Mouse (Mus musculus): Measurements from ENCODE around the gene Grin2a. TPM values are rescaled to one million over a fixed set of nuclear protein-coding genes. Genes with fewer than 3 reads are reported as not detected.

Gene Grin2a
- polyA plus RNA-seq, 1 experiment from 2014 or later = 1.0 TPM

- no peak for DNase-seq (ENCODE audit: low spot score)
- H3K36me3 ChIP-seq (ENCODE audit: control insufficient read depth, insufficient read depth, low read length) = no peaks in the 10 kb centered on the region
- no peak overlapping the region for H3K9ac ChIP-seq (ENCODE audit: low read depth, low read length)
- H3K4me2 ChIP-seq (ENCODE audit: low read depth, low read length) = no peak overlapping the region
- no peak for ATAC-seq (ENCODE audit: low read depth)
- no peaks in the 10 kb centered on the region for H3K9me3 ChIP-seq (ENCODE audit: control insufficient read depth, low read length)
- H3K27ac ChIP-seq (replicated peaks; ENCODE audit: low read depth, low read length) = no peak overlapping the region
- H3K4me3 ChIP-seq (ENCODE audit: low read depth, low read length) = no peak overlapping the region
- WGBS = 68% methylated on average over 2 of the region's 2 CpGs
- H3K4me1 ChIP-seq (ENCODE audit: control insufficient read depth, insufficient read depth, low read length) = no peaks in the 10 kb centered on the region
- no peaks in the 10 kb centered on the region for H3K27me3 ChIP-seq (replicated peaks; ENCODE audit: control insufficient read depth, insufficient read depth, low read length)
Observed at GRCm38 (mm10) chr16:9697141-9697540, 298.2 kb downstream of the Grin2a start.

- ATAC-seq (ENCODE audit: low read depth) = no peak
- H3K36me3 ChIP-seq (ENCODE audit: control insufficient read depth, insufficient read depth, low read length) = no peaks in the 10 kb centered on the region
- H3K4me1 ChIP-seq (ENCODE audit: control insufficient read depth, insufficient read depth, low read length) = no peaks in the 10 kb centered on the region
- no peaks in the 10 kb centered on the region for H3K27me3 ChIP-seq (replicated peaks; ENCODE audit: control insufficient read depth, insufficient read depth, low read length)
- no peaks in the 10 kb centered on the region for H3K9me3 ChIP-seq (ENCODE audit: control insufficient read depth, low read length)
- H3K27ac ChIP-seq (replicated peaks; ENCODE audit: low read depth, low read length) = no peak overlapping the region
- 80% methylated on average over 4 of the region's 4 CpGs for WGBS
- no peak overlapping the region for H3K4me3 ChIP-seq (ENCODE audit: low read depth, low read length)
- no peak overlapping the region for H3K9ac ChIP-seq (ENCODE audit: low read depth, low read length)
- H3K4me2 ChIP-seq (ENCODE audit: low read depth, low read length) = no peak overlapping the region
- no peak for DNase-seq (ENCODE audit: low spot score)
Observed at GRCm38 (mm10) chr16:9694081-9694480, 301.3 kb downstream of the Grin2a start.

- 6% methylated on average over 1 of the region's 1 CpGs for WGBS
- no peak for ATAC-seq (ENCODE audit: low read depth)
- no peaks in the 10 kb centered on the region for H3K27me3 ChIP-seq (replicated peaks; ENCODE audit: control insufficient read depth, insufficient read depth, low read length)
Observed at GRCm38 (mm10) chr16:9688523-9689140, 306.7 kb downstream of the Grin2a start.

GRCm38 (mm10) chr16:9680572-9680971, 314.8 kb downstream of the Grin2a start:
- WGBS = 83% methylated on average over 4 of the region's 4 CpGs
- H3K4me3 ChIP-seq (ENCODE audit: low read depth, low read length) = no peak overlapping the region
- DNase-seq (ENCODE audit: low spot score) (no peak), ATAC-seq (ENCODE audit: low read depth) (no peak)
- H3K4me1 ChIP-seq (ENCODE audit: control insufficient read depth, insufficient read depth, low read length) = no peaks in the 10 kb centered on the region
- no peak overlapping the region for H3K4me2 ChIP-seq (ENCODE audit: low read depth, low read length)
- no peaks in the 10 kb centered on the region for H3K27me3 ChIP-seq (replicated peaks; ENCODE audit: control insufficient read depth, insufficient read depth, low read length)
- H3K36me3 ChIP-seq (ENCODE audit: control insufficient read depth, insufficient read depth, low read length) = no peaks in the 10 kb centered on the region
- H3K9me3 ChIP-seq (ENCODE audit: control insufficient read depth, low read length) = no peaks in the 10 kb centered on the region
- no peak overlapping the region for H3K27ac ChIP-seq (replicated peaks; ENCODE audit: low read depth, low read length)
- no peak overlapping the region for H3K9ac ChIP-seq (ENCODE audit: low read depth, low read length)

More at GRCm38 (mm10) chr16:9688523-9689140, 306.7 kb downstream of the Grin2a start:
- Histone ChIP-seq H3K9ac (ENCODE audit: low read depth, low read length) (no peak overlapping the region), H3K4me3 (ENCODE audit: low read depth, low read length) (no peak overlapping the region), H3K36me3 (ENCODE audit: control insufficient read depth, insufficient read depth, low read length) (no peaks in the 10 kb centered on the region), H3K9me3 (ENCODE audit: control insufficient read depth, low read length) (no peaks in the 10 kb centered on the region), H3K4me1 (ENCODE audit: control insufficient read depth, insufficient read depth, low read length) (no peaks in the 10 kb centered on the region), H3K27ac (replicated peaks; ENCODE audit: low read depth, low read length) (no peak overlapping the region), H3K4me2 (ENCODE audit: low read depth, low read length) (no peak overlapping the region)
- DNase-seq (ENCODE audit: low spot score) = no peak

- DNase-seq (ENCODE audit: low spot score) (no peak), ATAC-seq (ENCODE audit: low read depth) (no peak)
- Histone ChIP-seq H3K36me3 (ENCODE audit: control insufficient read depth, insufficient read depth, low read length) (no peaks in the 10 kb centered on the region), H3K4me2 (ENCODE audit: low read depth, low read length) (no peak overlapping the region), H3K4me3 (ENCODE audit: low read depth, low read length) (no peak overlapping the region), H3K27ac (replicated peaks; ENCODE audit: low read depth, low read length) (no peak overlapping the region), H3K9me3 (ENCODE audit: control insufficient read depth, low read length) (no peaks in the 10 kb centered on the region), H3K27me3 (replicated peaks; ENCODE audit: control insufficient read depth, insufficient read depth, low read length) (no peaks in the 10 kb centered on the region), H3K9ac (ENCODE audit: low read depth, low read length) (no peak overlapping the region), H3K4me1 (ENCODE audit: control insufficient read depth, insufficient read depth, low read length) (no peaks in the 10 kb centered on the region)
- 41% methylated on average over 5 of the region's 5 CpGs for WGBS
Observed at GRCm38 (mm10) chr16:9679994-9680393, 315.4 kb downstream of the Grin2a start.

GRCm38 (mm10) chr16:9678750-9679149, 316.6 kb downstream of the Grin2a start:
- no peaks in the 10 kb centered on the region for H3K36me3 ChIP-seq (ENCODE audit: control insufficient read depth, insufficient read depth, low read length)
- no peak overlapping the region for H3K4me2 ChIP-seq (ENCODE audit: low read depth, low read length)
- DNase-seq (ENCODE audit: low spot score) = no peak
- WGBS = 70% methylated on average over 7 of the region's 7 CpGs
- no peaks in the 10 kb centered on the region for H3K4me1 ChIP-seq (ENCODE audit: control insufficient read depth, insufficient read depth, low read length)
- no peak overlapping the region for H3K4me3 ChIP-seq (ENCODE audit: low read depth, low read length)
- no peak overlapping the region for H3K9ac ChIP-seq (ENCODE audit: low read depth, low read length)
- no peak overlapping the region for H3K27ac ChIP-seq (replicated peaks; ENCODE audit: low read depth, low read length)
- H3K9me3 ChIP-seq (ENCODE audit: control insufficient read depth, low read length) = no peaks in the 10 kb centered on the region
- no peak for ATAC-seq (ENCODE audit: low read depth)
- H3K27me3 ChIP-seq (replicated peaks; ENCODE audit: control insufficient read depth, insufficient read depth, low read length) = no peaks in the 10 kb centered on the region

GRCm38 (mm10) chr16:9672390-9672789, 323.0 kb downstream of the Grin2a start:
- H3K9ac ChIP-seq (ENCODE audit: low read depth, low read length) = no peak overlapping the region
- no peaks in the 10 kb centered on the region for H3K9me3 ChIP-seq (ENCODE audit: control insufficient read depth, low read length)
- no peaks in the 10 kb centered on the region for H3K27me3 ChIP-seq (replicated peaks; ENCODE audit: control insufficient read depth, insufficient read depth, low read length)
- H3K4me3 ChIP-seq (ENCODE audit: low read depth, low read length) = no peak overlapping the region
- WGBS = 67% methylated on average over 2 of the region's 2 CpGs
- ATAC-seq (ENCODE audit: low read depth) (no peak), DNase-seq (ENCODE audit: low spot score) (no peak)
- H3K36me3 ChIP-seq (ENCODE audit: control insufficient read depth, insufficient read depth, low read length) = no peaks in the 10 kb centered on the region
- H3K27ac ChIP-seq (replicated peaks; ENCODE audit: low read depth, low read length) = no peak overlapping the region
- H3K4me2 ChIP-seq (ENCODE audit: low read depth, low read length) = no peak overlapping the region
- H3K4me1 ChIP-seq (ENCODE audit: control insufficient read depth, insufficient read depth, low read length) = no peaks in the 10 kb centered on the region

DNA sequence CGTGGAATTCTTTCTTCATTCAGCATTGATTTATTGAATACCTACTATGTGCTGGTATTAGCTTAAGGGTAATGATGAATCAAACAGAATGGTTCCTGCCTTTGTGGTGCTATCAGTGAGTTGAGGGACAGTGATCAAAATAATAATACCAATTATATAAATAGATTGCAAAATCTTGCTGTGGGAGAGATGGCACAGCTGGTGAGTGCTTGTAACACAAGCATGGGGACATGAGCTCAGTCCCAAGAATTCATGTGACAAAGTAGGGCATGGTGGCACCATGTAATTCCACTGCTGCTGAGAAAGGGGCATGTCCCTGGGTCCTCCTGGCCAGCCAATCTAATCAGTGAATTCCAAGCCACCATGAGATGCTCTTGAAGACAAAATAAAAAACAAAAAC, 324.1 kb downstream of the Grin2a start:
- ATAC-seq (ENCODE audit: low read depth) = no peak
- WGBS = 83% methylated on average over 1 of the region's 1 CpGs
- H3K36me3 ChIP-seq (ENCODE audit: control insufficient read depth, insufficient read depth, low read length) = no peaks in the 10 kb centered on the region

GRCm38 (mm10) chr16:9670750-9671161, 324.6 kb downstream of the Grin2a start:
- DNase-seq (ENCODE audit: low spot score) (no peak), ATAC-seq (ENCODE audit: low read depth) (no peak)
- no peak overlapping the region for H3K4me3 ChIP-seq (ENCODE audit: low read depth, low read length)
- H3K9ac ChIP-seq (ENCODE audit: low read depth, low read length) = no peak overlapping the region
- no peak overlapping the region for H3K27ac ChIP-seq (replicated peaks; ENCODE audit: low read depth, low read length)
- H3K4me2 ChIP-seq (ENCODE audit: low read depth, low read length) = no peak overlapping the region
- WGBS = 51% methylated on average over 6 of the region's 6 CpGs
- H3K9me3 ChIP-seq (ENCODE audit: control insufficient read depth, low read length) = no peaks in the 10 kb centered on the region
- H3K36me3 ChIP-seq (ENCODE audit: control insufficient read depth, insufficient read depth, low read length) = no peaks in the 10 kb centered on the region
- H3K27me3 ChIP-seq (replicated peaks; ENCODE audit: control insufficient read depth, insufficient read depth, low read length) = no peaks in the 10 kb centered on the region
- H3K4me1 ChIP-seq (ENCODE audit: control insufficient read depth, insufficient read depth, low read length) = no peaks in the 10 kb centered on the region

More for the DNA sequence above, 324.1 kb downstream of the Grin2a start:
- DNase-seq (ENCODE audit: low spot score) = no peak
- Histone ChIP-seq H3K9me3 (ENCODE audit: control insufficient read depth, low read length) (no peaks in the 10 kb centered on the region), H3K4me2 (ENCODE audit: low read depth, low read length) (no peak overlapping the region), H3K27ac (replicated peaks; ENCODE audit: low read depth, low read length) (no peak overlapping the region), H3K4me1 (ENCODE audit: control insufficient read depth, insufficient read depth, low read length) (no peaks in the 10 kb centered on the region), H3K9ac (ENCODE audit: low read depth, low read length) (no peak overlapping the region), H3K27me3 (replicated peaks; ENCODE audit: control insufficient read depth, insufficient read depth, low read length) (no peaks in the 10 kb centered on the region), H3K4me3 (ENCODE audit: low read depth, low read length) (no peak overlapping the region)

All from embryonic facial prominence, embryonic 14.5 days (tissue).